Mouse (Mus musculus) C2C12 (cell line): Measurements from ENCODE around the gene Gm6121. TPM values are rescaled to one million over a fixed set of nuclear protein-coding genes. Genes with fewer than 3 reads are reported as not detected.
"Not testable (repeated sequence)": the region's sequence is repeated elsewhere in the genome, so short reads cannot be mapped to it uniquely, and the experiment has no call there.

Experiments
- H3K27me3 ChIP-seq: one replicate; pipeline ENCODE4 v1.6.1; 2011; ENCODE audit not compliant: control insufficient read depth, insufficient read depth, insufficient read length
- H3K36me3 ChIP-seq: one replicate; pipeline ENCODE4 v1.6.1; 2011; ENCODE audit not compliant: control insufficient read depth, insufficient read depth
- H3K4me3 ChIP-seq: one replicate; pipeline ENCODE4 v1.5.1; 2011; ENCODE audit warnings: mild to moderate bottlenecking, control low read depth; ENCODE audit not compliant: poor library complexity, insufficient read depth, severe bottlenecking
- H3K79me2 ChIP-seq: one replicate; pipeline ENCODE4 v1.6.1; 2011; ENCODE audit not compliant: control insufficient read depth, insufficient read depth
- H3K79me3 ChIP-seq: one replicate; pipeline ENCODE4 v1.6.1; 2011; ENCODE audit warnings: low read depth, control low read depth
- H3ac ChIP-seq: one replicate; pipeline ENCODE3; 2011; ENCODE audit warnings: low read depth; ENCODE audit not compliant: control insufficient read depth, insufficient read length
- long read RNA-seq, 2 experiments: library from polyadenylated mRNA; unstranded; transcript quantifications; one replicate each; pipeline ENCODE4 v2.0.0; 2019 to 2020
- polyA plus RNA-seq: library from polyadenylated mRNA; unstranded; fragments of >200 nt; fragmentation: generic; extraction: Trizol; gene quantifications from one replicate; pipeline ENCODE4 v1.2.1, GENCODE M21; 2012; ENCODE audit warnings: missing spikeins

Gm6121 gene
- polyA plus RNA-seq = not detected
- long read RNA-seq, experiment 1 = 0 reads
- long read RNA-seq, experiment 2 = 0 reads

GRCm38 (mm10) chrX:26935597-26935996 is at the start of gene Gm6121:
Gene Gm6121, minus strand, starts transcription at chrX:26935697.
- H3K4me3 ChIP-seq, H3K79me2 ChIP-seq, H3ac ChIP-seq, H3K79me3 ChIP-seq, H3K36me3 ChIP-seq, H3K27me3 ChIP-seq: not testable (repeated sequence)

Other genes with a start within 250 kb of the Gm6121 start
- gene Gm14525, start 233.1 kb downstream of the Gm6121 start, polyA plus RNA-seq = not detected